Mouse (Mus musculus) CH12.LX (cell line): ENCODE measurements at regions not wholly inside any gene's neighbourhood (a gene's known extent, or its start where the extent isn't known, plus 50 kb on each side); places are given as distances from the start of the nearest gene placed in this dataset.

Experiments
- CTCF ChIP-seq, 2 experiments: IDR thresholded peaks in 1 of 2; conservative IDR thresholded peaks in 1 of 2; 2 replicates each; pipeline ENCODE4 v1.5.1; 2011 to 2012; ENCODE audit warnings: low read depth in 2 of 2, low read length in 2 of 2, improper control_type of control experiment in 1 of 2, inconsistent platforms in 1 of 2, mild to moderate bottlenecking in 1 of 2, moderate library complexity in 1 of 2
- ETS1 ChIP-seq: conservative IDR thresholded peaks from 2 replicates; pipeline ENCODE4 v1.6.1; 2012; ENCODE audit warnings: low read depth, mild to moderate bottlenecking, inconsistent platforms, low read length, improper control_type of control experiment, moderate library complexity
- NRF1 ChIP-seq: IDR thresholded peaks from 2 replicates; pipeline ENCODE4 v1.6.1; 2014; ENCODE audit warnings: low read depth, mild to moderate bottlenecking, inconsistent platforms, low read length, improper control_type of control experiment, moderate library complexity
- RCOR1 ChIP-seq: conservative IDR thresholded peaks from 2 replicates; pipeline ENCODE4 v1.6.1; 2012; ENCODE audit warnings: low read depth, mild to moderate bottlenecking, inconsistent platforms, low read length, improper control_type of control experiment

DNA sequence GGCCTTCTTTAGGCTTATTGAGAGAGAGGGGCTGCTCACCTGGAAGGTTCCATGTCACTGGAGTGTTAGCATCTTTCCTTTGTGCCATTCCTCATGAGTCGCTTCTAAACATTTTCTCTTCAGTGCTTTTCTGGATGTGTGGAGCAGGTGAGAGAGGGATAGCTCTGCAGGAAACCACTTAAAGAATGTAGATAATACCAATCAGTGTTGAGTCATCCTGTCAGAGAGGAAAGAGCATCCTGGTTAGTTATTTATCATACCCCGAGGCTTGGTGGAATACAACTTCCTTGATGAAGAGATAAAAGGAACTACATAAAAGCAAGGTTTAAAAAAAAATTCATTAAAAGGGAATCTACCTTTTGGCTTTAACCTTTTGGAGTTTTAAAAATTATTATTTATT, 69.8 kb upstream of the Rpl34 start:
- no peak for TF ChIP-seq CTCF (conservative IDR thresholded peaks at IDR 0.05 in 1 of 2, IDR thresholded peaks at IDR 0.05 in 1 of 2; ENCODE audit: low read depth in 2 of 2, low read length in 2 of 2)
- TF ChIP-seq NRF1, result no peak
- no peak for TF ChIP-seq RCOR1
- no peak for TF ChIP-seq ETS1
